Mouse (Mus musculus): ENCODE measurements around the gene Egflam. TPM values are rescaled to one million over a fixed set of nuclear protein-coding genes. Genes with fewer than 3 reads are reported as not detected.

Egflam gene
- polyA plus RNA-seq, 1 experiment from 2014 or later, result 0.66 TPM

- Histone ChIP-seq H3K4me1 (replicated peaks) (no peaks in the 10 kb centered on the region), H3K27me3 (peaks cover 29% of the 10 kb centered on the region), H3K9ac (no peak overlapping the region), H3K27ac (no peak overlapping the region), H3K9me3 (replicated peaks) (no peaks in the 10 kb centered on the region), H3K36me3 (no peaks in the 10 kb centered on the region), H3K4me3 (replicated peaks) (no peak overlapping the region), H3K4me2 (no peak overlapping the region)
- DNase-seq (no peak), ATAC-seq (ENCODE audit: low read depth) (no peak)
- WGBS (ENCODE audit: insufficient replicate concordance), result 36% methylated on average over 1 of the region's 1 CpGs
These were observed 184.5 kb downstream of the Egflam start for GRCm38 (mm10) chr15:7213683-7214082.

GRCm38 (mm10) chr15:7208180-7208579, 190.0 kb downstream of the Egflam start:
- H3K27ac ChIP-seq, result no peak overlapping the region
- H3K4me1 ChIP-seq (replicated peaks), result no peaks in the 10 kb centered on the region
- WGBS (ENCODE audit: insufficient replicate concordance), result 62% methylated on average over 9 of the region's 9 CpGs

GRCm38 (mm10) chr15:7207292-7207691, 190.9 kb downstream of the Egflam start:
- peaks cover 23% of the 10 kb centered on the region; the same call in 1 of the 2 replicates for H3K27me3 ChIP-seq
- H3K27ac ChIP-seq, result no peak overlapping the region
- ATAC-seq (ENCODE audit: low read depth), result no peak
- H3K9ac ChIP-seq, result no peak overlapping the region
- H3K4me3 ChIP-seq (replicated peaks), result no peak overlapping the region
- H3K36me3 ChIP-seq, result no peaks in the 10 kb centered on the region
- no peaks in the 10 kb centered on the region for H3K9me3 ChIP-seq (replicated peaks)
- 68% methylated on average over 7 of the region's 7 CpGs for WGBS (ENCODE audit: insufficient replicate concordance)
- H3K4me2 ChIP-seq, result no peak overlapping the region
- H3K4me1 ChIP-seq (replicated peaks), result 0 out of 2 replicates have a peak, but pooled peaks cover under 1% of the 10 kb centered on the region
- DNase-seq, result no peak

More at GRCm38 (mm10) chr15:7208180-7208579, 190.0 kb downstream of the Egflam start:
- Histone ChIP-seq H3K36me3 (no peaks in the 10 kb centered on the region), H3K9ac (no peak overlapping the region), H3K4me2 (no peak overlapping the region), H3K4me3 (replicated peaks) (no peak overlapping the region), H3K27me3 (peaks cover 23% of the 10 kb centered on the region), H3K9me3 (replicated peaks) (no peaks in the 10 kb centered on the region)
- ATAC-seq (ENCODE audit: low read depth) (no peak), DNase-seq (no peak)

GRCm38 (mm10) chr15:7206110-7206509, 192.1 kb downstream of the Egflam start:
- DNase-seq, result no peak

GRCm38 (mm10) chr15:7204917-7205316, 193.3 kb downstream of the Egflam start:
- no peaks in the 10 kb centered on the region for H3K9me3 ChIP-seq (replicated peaks)
- H3K4me1 ChIP-seq (replicated peaks), result 0 out of 2 replicates have a peak, but pooled peaks cover 3% of the 10 kb centered on the region
- 75% methylated on average over 13 of the region's 13 CpGs for WGBS (ENCODE audit: insufficient replicate concordance)
- no peak overlapping the region for H3K4me3 ChIP-seq (replicated peaks)
- no peaks in the 10 kb centered on the region for H3K36me3 ChIP-seq
- no peak overlapping the region for H3K4me2 ChIP-seq
- H3K27me3 ChIP-seq, result peaks cover 17% of the 10 kb centered on the region; the same call in 1 of the 2 replicates
- ATAC-seq (ENCODE audit: low read depth) (no peak), DNase-seq (no peak)
- H3K9ac ChIP-seq, result no peak overlapping the region
- H3K27ac ChIP-seq, result no peak overlapping the region

More at GRCm38 (mm10) chr15:7206110-7206509, 192.1 kb downstream of the Egflam start:
- Histone ChIP-seq H3K27me3 (peaks cover 17% of the 10 kb centered on the region; the same call in 1 of the 2 replicates), H3K27ac (no peak overlapping the region), H3K4me2 (no peak overlapping the region), H3K4me3 (replicated peaks) (no peak overlapping the region), H3K36me3 (no peaks in the 10 kb centered on the region), H3K9ac (no peak overlapping the region), H3K9me3 (replicated peaks) (no peaks in the 10 kb centered on the region), H3K4me1 (replicated peaks) (0 out of 2 replicates have a peak, but pooled peaks cover 3% of the 10 kb centered on the region)
- 36% methylated on average over 5 of the region's 5 CpGs for WGBS (ENCODE audit: insufficient replicate concordance)
- ATAC-seq (ENCODE audit: low read depth), result no peak

GRCm38 (mm10) chr15:7203606-7204330, 194.4 kb downstream of the Egflam start:
- Histone ChIP-seq H3K27me3 (peaks cover 15% of the 10 kb centered on the region; the same call in 1 of the 2 replicates), H3K9me3 (replicated peaks) (no peaks in the 10 kb centered on the region), H3K4me1 (replicated peaks) (0 out of 2 replicates have a peak, but pooled peaks cover 3% of the 10 kb centered on the region), H3K36me3 (no peaks in the 10 kb centered on the region), H3K27ac (peak overlapping the region; percentile 18; the same call in 1 of the 2 replicates), H3K9ac (no peak overlapping the region), H3K4me2 (no peak overlapping the region), H3K4me3 (replicated peaks) (no peak overlapping the region)
- no peak for ATAC-seq (ENCODE audit: low read depth)
- WGBS (ENCODE audit: insufficient replicate concordance), result 28% methylated on average over 9 of the region's 9 CpGs
- no peak for DNase-seq

- ATAC-seq (ENCODE audit: low read depth), result no peak
- H3K4me2 ChIP-seq, result no peak overlapping the region
- no peak overlapping the region for H3K4me3 ChIP-seq (replicated peaks)
- no peak overlapping the region for H3K27ac ChIP-seq
- 0 out of 2 replicates have a peak, but pooled peaks cover 3% of the 10 kb centered on the region for H3K4me1 ChIP-seq (replicated peaks)
- WGBS (ENCODE audit: insufficient replicate concordance), result 62% methylated on average over 5 of the region's 5 CpGs
- no peak for DNase-seq
- no peak overlapping the region for H3K9ac ChIP-seq
- 0 out of 2 replicates have a peak, but pooled peaks cover 12% of the 10 kb centered on the region for H3K27me3 ChIP-seq
- H3K36me3 ChIP-seq, result no peaks in the 10 kb centered on the region
- no peaks in the 10 kb centered on the region for H3K9me3 ChIP-seq (replicated peaks)
These were observed 195.2 kb downstream of the Egflam start for GRCm38 (mm10) chr15:7202981-7203380.

GRCm38 (mm10) chr15:7201421-7202380, 196.5 kb downstream of the Egflam start:
- Histone ChIP-seq H3K4me3 (replicated peaks) (no peak overlapping the region), H3K27me3 (0 out of 2 replicates have a peak, but pooled peaks cover 12% of the 10 kb centered on the region), H3K4me1 (replicated peaks) (0 out of 2 replicates have a peak, but pooled peaks cover 3% of the 10 kb centered on the region), H3K9me3 (replicated peaks) (no peaks in the 10 kb centered on the region), H3K27ac (no peak overlapping the region; the same call in 1 of the 2 replicates), H3K4me2 (no peak overlapping the region), H3K9ac (no peak overlapping the region), H3K36me3 (no peaks in the 10 kb centered on the region)
- ATAC-seq (ENCODE audit: low read depth) (no peak), DNase-seq (no peak)
- WGBS (ENCODE audit: insufficient replicate concordance), result 54% methylated on average over 9 of the region's 9 CpGs

- Histone ChIP-seq H3K4me1 (replicated peaks) (0 out of 2 replicates have a peak, but pooled peaks cover 3% of the 10 kb centered on the region), H3K4me2 (no peak overlapping the region), H3K9me3 (replicated peaks) (no peaks in the 10 kb centered on the region), H3K27ac (no peak overlapping the region), H3K27me3 (0 out of 2 replicates have a peak, but pooled peaks cover 4% of the 10 kb centered on the region), H3K36me3 (no peaks in the 10 kb centered on the region), H3K4me3 (replicated peaks) (no peak overlapping the region), H3K9ac (no peak overlapping the region)
- WGBS (ENCODE audit: insufficient replicate concordance), result 54% methylated on average over 6 of the region's 6 CpGs
- DNase-seq, result no peak
- no peak for ATAC-seq (ENCODE audit: low read depth)
These were observed 197.9 kb downstream of the Egflam start for GRCm38 (mm10) chr15:7200286-7200685.

- Histone ChIP-seq H3K4me2 (no peak overlapping the region), H3K9me3 (replicated peaks) (no peaks in the 10 kb centered on the region), H3K27me3 (0 out of 2 replicates have a peak, but pooled peaks cover 4% of the 10 kb centered on the region), H3K36me3 (no peaks in the 10 kb centered on the region), H3K4me3 (replicated peaks) (no peak overlapping the region), H3K27ac (no peak overlapping the region), H3K4me1 (replicated peaks) (0 out of 2 replicates have a peak, but pooled peaks cover 3% of the 10 kb centered on the region), H3K9ac (no peak overlapping the region)
- ATAC-seq (ENCODE audit: low read depth), result no peak
- WGBS (ENCODE audit: insufficient replicate concordance), result 53% methylated on average over 2 of the region's 2 CpGs
- DNase-seq, result no peak
These were observed 199.4 kb downstream of the Egflam start for GRCm38 (mm10) chr15:7198816-7199215.
